Comparison of ENCODE assay signal across 24 mouse cellular contexts in the genomic region with DNA sequence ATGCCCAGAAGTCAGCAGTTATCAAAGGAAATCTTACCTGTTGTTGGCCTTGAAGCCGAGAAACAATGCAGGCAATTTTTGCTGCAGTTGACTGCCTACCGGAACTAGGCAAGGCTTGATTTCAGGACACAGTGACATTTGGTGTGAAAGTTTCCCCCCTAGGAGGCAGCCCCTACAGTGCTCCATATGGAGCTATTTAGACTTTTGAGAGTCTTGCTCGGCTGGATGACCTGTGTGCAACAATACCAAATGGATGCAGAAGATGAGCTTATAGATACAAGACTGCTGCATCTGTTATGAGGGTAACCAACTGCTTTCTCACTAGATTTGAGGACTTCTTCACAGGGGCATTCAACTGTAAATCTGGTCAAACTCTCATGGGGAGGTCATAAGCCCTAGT.
DNase-seq lines count a peak whose midpoint lies in the region; ATAC-seq lines count a peak whose summit lies in the region.
"Had no signal": no experiment of that assay in that cellular context is flagged by ENCODE, and none has a peak within 500 bp of the region (broad histone marks: within the 10 kb centered on the region; RNA-seq: fewer than 3 reads in every experiment).

No protein-coding gene starts in this region.

- no peaks in the 10 kb centered on the region for H3K9me3 ChIP-seq in neural tube, embryonic 15.5 days (replicated peaks)
- H3K9me3 ChIP-seq: forebrain, embryonic 10.5 days; forebrain, embryonic 13.5 days; G1E; heart, embryonic 10.5 days; heart, embryonic 13.5 days; hindbrain, embryonic 12.5 days; hindbrain, embryonic 15.5 days had no signal

- H3K27me3 ChIP-seq in neural tube, embryonic 15.5 days (replicated peaks), result no peaks in the 10 kb centered on the region
- H3K27me3 ChIP-seq: CH12.LX; forebrain, embryonic 13.5 days; heart, embryonic 13.5 days; hindbrain, embryonic 12.5 days; hindbrain, embryonic 15.5 days; Patski had no signal

- H3K9ac ChIP-seq in neural tube, embryonic 15.5 days (replicated peaks), result no peak overlapping the region
- H3K9ac ChIP-seq: forebrain, embryonic 13.5 days; forebrain, postnatal 0 days; heart, embryonic 13.5 days; hindbrain, embryonic 12.5 days; hindbrain, embryonic 15.5 days had no signal

- intact Hi-C loops in heart, postnatal 14 days (cut with DNase I), result no loop called here

- no peak overlapping the region for H3K4me3 ChIP-seq in neural tube, embryonic 15.5 days (replicated peaks)
- H3K4me3 ChIP-seq: forebrain, embryonic 10.5 days; forebrain, embryonic 13.5 days; heart, embryonic 10.5 days; heart, embryonic 13.5 days; hindbrain, embryonic 12.5 days; hindbrain, embryonic 15.5 days had no signal

- H3K27ac ChIP-seq in neural tube, embryonic 15.5 days (replicated peaks), result no peak overlapping the region
- H3K27ac ChIP-seq: forebrain, embryonic 10.5 days; forebrain, embryonic 13.5 days; heart, embryonic 10.5 days; heart, embryonic 13.5 days; hindbrain, embryonic 12.5 days; hindbrain, embryonic 15.5 days had no signal

- no peak overlapping the region for H3K4me2 ChIP-seq in neural tube, embryonic 15.5 days
- H3K4me2 ChIP-seq: forebrain, embryonic 13.5 days; heart, embryonic 13.5 days; hindbrain, embryonic 12.5 days; hindbrain, embryonic 15.5 days had no signal

- no peak for ATAC-seq in cerebellum, adult (ENCODE audit: insufficient number of reproducible peaks, low FRiP score, low TSS enrichment)
- no peak for ATAC-seq in neural tube, embryonic 15.5 days (ENCODE audit: low FRiP score)
- ATAC-seq: forebrain, embryonic 13.5 days; forebrain, postnatal 0 days; intestine, postnatal 0 days; Patski had no signal

- DNase-seq in cerebellum, adult 11-12 months, result peak; percentile 63
- DNase-seq in cerebellum, adult 18-20 months, result peak; percentile 46 to 54
- DNase-seq in cerebellum, adult 9-10 months, result peak; percentile 77
- peak; percentile 29 to 51 for DNase-seq in cerebellum, postnatal 36 days
- no peak for DNase-seq in heart, postnatal 14 days
- DNase-seq: adrenal gland, postnatal 10 days; adrenal gland, postnatal 36 days; B cell, adult 2 months; forebrain, postnatal 0 days; gastrocnemius, postnatal 25 days; heart, adult 18-20 months; kidney, adult 9 months had no signal

- H3K36me3 ChIP-seq in neural tube, embryonic 15.5 days, result no peaks in the 10 kb centered on the region
- H3K36me3 ChIP-seq: forebrain, embryonic 10.5 days; heart, embryonic 10.5 days; heart, embryonic 13.5 days; hindbrain, embryonic 12.5 days; hindbrain, embryonic 15.5 days had no signal

- no peaks in the 10 kb centered on the region for H3K4me1 ChIP-seq in neural tube, embryonic 15.5 days
- H3K4me1 ChIP-seq: forebrain, embryonic 10.5 days; forebrain, embryonic 13.5 days; heart, embryonic 10.5 days; heart, embryonic 13.5 days; hindbrain, embryonic 12.5 days; hindbrain, embryonic 15.5 days had no signal

- WGBS in neural tube, embryonic 15.5 days, result 90% methylated on average over 3 of the region's 3 CpGs

Comparison
In these comparisons a context has a peak if more than half of its experiments do, and no peak if none do; other contexts are left out.
1. DNase-seq: peak in cerebellum, adult 11-12 months (single experiment), cerebellum, adult 18-20 months (2 of 2), cerebellum, adult 9-10 months (single experiment) and cerebellum, postnatal 36 days (2 of 2); none in heart, postnatal 14 days (0 of 2).